Mouse (Mus musculus): Measurements from ENCODE around the gene Clic4. TPM values are rescaled to one million over a fixed set of nuclear protein-coding genes. Genes with fewer than 3 reads are reported as not detected.

The Clic4 gene
- total and polyA plus RNA-seq, 3 experiments: 148 to 249 (median 248) TPM

- 93% methylated on average over 8 of the region's 8 CpGs for WGBS
- peak overlapping the region; percentile 69; the same call in 1 of the 2 replicates for H3K27ac ChIP-seq
- no peak for DNase-seq
- no peak overlapping the region for H3K4me3 ChIP-seq
- H3K36me3 ChIP-seq (ENCODE audit: control insufficient read depth, insufficient read depth, low read length): no peaks in the 10 kb centered on the region
- H3K4me1 ChIP-seq (ENCODE audit: control insufficient read depth, insufficient read depth, low read length): peaks cover 6% of the 10 kb centered on the region
- no peak overlapping the region for H3K9ac ChIP-seq (ENCODE audit: low read depth, low read length)
- TF ChIP-seq CTCF (IDR thresholded peaks at IDR 0.05) (no peak), POLR2A (IDR thresholded peaks at IDR 0.05; ENCODE audit: insufficient read depth, low read depth, low read length) (no peak), EP300 (IDR thresholded peaks at IDR 0.05; ENCODE audit: insufficient read depth, low read depth, low read length) (no peak)
- intact Hi-C loops (cut with DNase I): no loop called here
- H3K79me2 ChIP-seq (replicated peaks; ENCODE audit: control insufficient read depth, insufficient read depth, low read length): no peaks in the 10 kb centered on the region
- no peaks in the 10 kb centered on the region for H3K27me3 ChIP-seq (ENCODE audit: control insufficient read depth, insufficient read depth, low read length)
Measured at GRCm38 (mm10) chr4:135291199-135291598, 18.6 kb upstream of the Clic4 start.

- 75% methylated on average over 3 of the region's 3 CpGs for WGBS
- intact Hi-C loops (cut with DNase I): no loop called here
- H3K27ac ChIP-seq: no peak overlapping the region; the same call in 1 of the 2 replicates
Measured at GRCm38 (mm10) chr4:135287975-135288374, 15.4 kb upstream of the Clic4 start.

GRCm38 (mm10) chr4:135286833-135287395 lies 14.3 kb upstream of the Clic4 start:
- peak overlapping the region; percentile 43 for H3K4me3 ChIP-seq
- H3K27ac ChIP-seq: peak overlapping the region; percentile 84
- peaks cover 14% of the 10 kb centered on the region for H3K4me1 ChIP-seq (ENCODE audit: control insufficient read depth, insufficient read depth, low read length)
- H3K27me3 ChIP-seq (ENCODE audit: control insufficient read depth, insufficient read depth, low read length): no peaks in the 10 kb centered on the region
- H3K9ac ChIP-seq (ENCODE audit: low read depth, low read length): peak overlapping the region; percentile 67
- H3K79me2 ChIP-seq (replicated peaks; ENCODE audit: control insufficient read depth, insufficient read depth, low read length): no peaks in the 10 kb centered on the region
- 6% methylated on average over 16 of the region's 16 CpGs for WGBS
- intact Hi-C loops (cut with DNase I): no loop called here
- no peaks in the 10 kb centered on the region for H3K36me3 ChIP-seq (ENCODE audit: control insufficient read depth, insufficient read depth, low read length)
- peak; percentile 63 to 73 for DNase-seq
- TF ChIP-seq CTCF (IDR thresholded peaks at IDR 0.05): no peak
- peak; percentile 69 for TF ChIP-seq POLR2A (IDR thresholded peaks at IDR 0.05; ENCODE audit: insufficient read depth, low read depth, low read length)
- TF ChIP-seq EP300 (IDR thresholded peaks at IDR 0.05; ENCODE audit: insufficient read depth, low read depth, low read length): peak; percentile 64; the same call in 1 of the 2 replicates

More at GRCm38 (mm10) chr4:135287975-135288374, 15.4 kb upstream of the Clic4 start:
- no peaks in the 10 kb centered on the region for H3K79me2 ChIP-seq (replicated peaks; ENCODE audit: control insufficient read depth, insufficient read depth, low read length)
- no peak for TF ChIP-seq POLR2A (IDR thresholded peaks at IDR 0.05; ENCODE audit: insufficient read depth, low read depth, low read length)
- TF ChIP-seq CTCF (IDR thresholded peaks at IDR 0.05): no peak
- TF ChIP-seq EP300 (IDR thresholded peaks at IDR 0.05; ENCODE audit: insufficient read depth, low read depth, low read length): no peak
- DNase-seq: no peak
- H3K4me3 ChIP-seq: no peak overlapping the region
- H3K9ac ChIP-seq (ENCODE audit: low read depth, low read length): no peak overlapping the region
- peaks cover 10% of the 10 kb centered on the region for H3K4me1 ChIP-seq (ENCODE audit: control insufficient read depth, insufficient read depth, low read length)
- H3K36me3 ChIP-seq (ENCODE audit: control insufficient read depth, insufficient read depth, low read length): no peaks in the 10 kb centered on the region
- H3K27me3 ChIP-seq (ENCODE audit: control insufficient read depth, insufficient read depth, low read length): no peaks in the 10 kb centered on the region

GRCm38 (mm10) chr4:135286033-135286622 lies 13.5 kb upstream of the Clic4 start:
- TF ChIP-seq POLR2A (IDR thresholded peaks at IDR 0.05; ENCODE audit: insufficient read depth, low read depth, low read length) (no peak), EP300 (IDR thresholded peaks at IDR 0.05; ENCODE audit: insufficient read depth, low read depth, low read length) (no peak), CTCF (IDR thresholded peaks at IDR 0.05) (no peak)
- intact Hi-C loops (cut with DNase I): no loop called here
- no peak overlapping the region for H3K4me3 ChIP-seq
- no peak for DNase-seq
- WGBS: 64% methylated on average over 12 of the region's 12 CpGs
- H3K36me3 ChIP-seq (ENCODE audit: control insufficient read depth, insufficient read depth, low read length): no peaks in the 10 kb centered on the region
- peak overlapping the region; percentile 84 for H3K27ac ChIP-seq
- H3K4me1 ChIP-seq (ENCODE audit: control insufficient read depth, insufficient read depth, low read length): peaks cover 14% of the 10 kb centered on the region
- no peaks in the 10 kb centered on the region for H3K27me3 ChIP-seq (ENCODE audit: control insufficient read depth, insufficient read depth, low read length)
- H3K9ac ChIP-seq (ENCODE audit: low read depth, low read length): no peak overlapping the region
- H3K79me2 ChIP-seq (replicated peaks; ENCODE audit: control insufficient read depth, insufficient read depth, low read length): no peaks in the 10 kb centered on the region

- no peaks in the 10 kb centered on the region for H3K27me3 ChIP-seq (ENCODE audit: control insufficient read depth, insufficient read depth, low read length)
- no peak overlapping the region for H3K4me3 ChIP-seq
- no peak for DNase-seq
- 78% methylated on average over 8 of the region's 8 CpGs for WGBS
- no peaks in the 10 kb centered on the region for H3K79me2 ChIP-seq (replicated peaks; ENCODE audit: control insufficient read depth, insufficient read depth, low read length)
- H3K9ac ChIP-seq (ENCODE audit: low read depth, low read length): no peak overlapping the region
- no peak for TF ChIP-seq POLR2A (IDR thresholded peaks at IDR 0.05; ENCODE audit: insufficient read depth, low read depth, low read length)
- no peak for TF ChIP-seq CTCF (IDR thresholded peaks at IDR 0.05)
- no peak for TF ChIP-seq EP300 (IDR thresholded peaks at IDR 0.05; ENCODE audit: insufficient read depth, low read depth, low read length)
- H3K4me1 ChIP-seq (ENCODE audit: control insufficient read depth, insufficient read depth, low read length): peaks cover 14% of the 10 kb centered on the region
- H3K36me3 ChIP-seq (ENCODE audit: control insufficient read depth, insufficient read depth, low read length): no peaks in the 10 kb centered on the region
- intact Hi-C loops (cut with DNase I): no loop called here
- no peak overlapping the region for H3K27ac ChIP-seq
Measured at GRCm38 (mm10) chr4:135285436-135285835, 12.8 kb upstream of the Clic4 start.

GRCm38 (mm10) chr4:135283875-135284274 lies 11.3 kb upstream of the Clic4 start:
- no peak for DNase-seq
- H3K36me3 ChIP-seq (ENCODE audit: control insufficient read depth, insufficient read depth, low read length): no peaks in the 10 kb centered on the region
- no peak overlapping the region for H3K27ac ChIP-seq
- no peaks in the 10 kb centered on the region for H3K79me2 ChIP-seq (replicated peaks; ENCODE audit: control insufficient read depth, insufficient read depth, low read length)
- intact Hi-C loops (cut with DNase I): no loop called here
- 87% methylated on average over 7 of the region's 7 CpGs for WGBS
- H3K9ac ChIP-seq (ENCODE audit: low read depth, low read length): no peak overlapping the region
- H3K4me3 ChIP-seq: no peak overlapping the region
- TF ChIP-seq POLR2A (IDR thresholded peaks at IDR 0.05; ENCODE audit: insufficient read depth, low read depth, low read length) (no peak), CTCF (IDR thresholded peaks at IDR 0.05) (peak; percentile 41), EP300 (IDR thresholded peaks at IDR 0.05; ENCODE audit: insufficient read depth, low read depth, low read length) (no peak)
- H3K27me3 ChIP-seq (ENCODE audit: control insufficient read depth, insufficient read depth, low read length): no peaks in the 10 kb centered on the region
- peaks cover 14% of the 10 kb centered on the region for H3K4me1 ChIP-seq (ENCODE audit: control insufficient read depth, insufficient read depth, low read length)
